Mouse (Mus musculus) ovary, postnatal 10 days (tissue): ENCODE data around the gene Ppp4r4.
"Not testable (repeated sequence)": the region's sequence is repeated elsewhere in the genome, so short reads cannot be mapped to it uniquely, and the experiment has no call there.

Experiments used
- DNase-seq: peaks from one replicate; pipeline ENCODE4 v3.0.0; 2022; ENCODE audit warnings: low spot score

Gene Ppp4r4

GRCm38 (mm10) chr12:103532649-103533395 is 739 bp downstream of the Ppp4r4 start:
- DNase-seq: no peak

- no peak for DNase-seq
These were observed 8.3 kb downstream of the Ppp4r4 start for GRCm38 (mm10) chr12:103540429-103540828.

GRCm38 (mm10) chr12:103543351-103543750 is 11.3 kb downstream of the Ppp4r4 start:
- DNase-seq: no peak

GRCm38 (mm10) chr12:103544213-103544612 is 12.1 kb downstream of the Ppp4r4 start:
- DNase-seq: no peak

GRCm38 (mm10) chr12:103547438-103547837 is 15.4 kb downstream of the Ppp4r4 start:
- DNase-seq: no peak

GRCm38 (mm10) chr12:103548526-103548925 is 16.4 kb downstream of the Ppp4r4 start:
- DNase-seq: no peak

- no peak for DNase-seq
These were observed 18.0 kb downstream of the Ppp4r4 start for GRCm38 (mm10) chr12:103550047-103550446.

GRCm38 (mm10) chr12:103551422-103551821 is 19.3 kb downstream of the Ppp4r4 start:
- DNase-seq: no peak

- DNase-seq: no peak
These were observed 20.4 kb downstream of the Ppp4r4 start for GRCm38 (mm10) chr12:103552506-103552905.

GRCm38 (mm10) chr12:103553497-103553896 is 21.4 kb downstream of the Ppp4r4 start:
- DNase-seq: no peak

GRCm38 (mm10) chr12:103556856-103557255 is 24.8 kb downstream of the Ppp4r4 start:
- no peak for DNase-seq

- DNase-seq: no peak
These were observed 32.6 kb downstream of the Ppp4r4 start for GRCm38 (mm10) chr12:103564726-103565125.

GRCm38 (mm10) chr12:103565151-103565550 is 33.1 kb downstream of the Ppp4r4 start:
- no peak for DNase-seq

- no peak for DNase-seq
These were observed 35.0 kb downstream of the Ppp4r4 start for GRCm38 (mm10) chr12:103567129-103567528.

- no peak for DNase-seq
These were observed 37.6 kb downstream of the Ppp4r4 start for GRCm38 (mm10) chr12:103569690-103570089.

- DNase-seq: not testable (repeated sequence)
These were observed 46.1 kb downstream of the Ppp4r4 start for GRCm38 (mm10) chr12:103578148-103578547.

GRCm38 (mm10) chr12:103583771-103584170 is 51.7 kb downstream of the Ppp4r4 start:
- no peak for DNase-seq

GRCm38 (mm10) chr12:103598411-103598810 is 66.3 kb downstream of the Ppp4r4 start:
- DNase-seq: no peak

GRCm38 (mm10) chr12:103600364-103600763 is 68.3 kb downstream of the Ppp4r4 start:
- DNase-seq: no peak

- DNase-seq: no peak
These were observed 69.8 kb downstream of the Ppp4r4 start for GRCm38 (mm10) chr12:103601839-103602238.

GRCm38 (mm10) chr12:103615141-103615540 is 83.1 kb downstream of the Ppp4r4 start:
- no peak for DNase-seq

GRCm38 (mm10) chr12:103615734-103616133 is 83.7 kb downstream of the Ppp4r4 start:
- DNase-seq: no peak

- no peak for DNase-seq
These were observed 84.8 kb downstream of the Ppp4r4 start for GRCm38 (mm10) chr12:103616860-103617261.

- DNase-seq: no peak
These were observed 99.1 kb downstream of the Ppp4r4 start, which contains the start of gene Serpina10 for GRCm38 (mm10) chr12:103631203-103631612. TSS of gene Serpina10 (minus strand) at chr12:103631444.
